10 mouse cellular contexts compared by ENCODE assay signal in genomic region chr12:76376649-76377048, GRCm38 (mm10). TPM values are rescaled to one million over a fixed set of nuclear protein-coding genes. Genes with fewer than 3 reads are reported as not detected.
DNase-seq lines count a peak whose midpoint lies in the region; ATAC-seq and TF ChIP-seq lines count a peak whose summit lies in the region.
"Had no signal": no experiment of that assay in that cellular context is flagged by ENCODE, and none has a peak within 500 bp of the region (broad histone marks: within the 10 kb centered on the region; RNA-seq: fewer than 3 reads in every experiment).

No protein-coding gene starts in this region.

- no peak for ATAC-seq in kidney, postnatal 0 days (replicated peaks; ENCODE audit: low FRiP score, low read depth)
- peak; percentile 45; the same call in 1 of the 2 replicates for ATAC-seq in liver, embryonic 15.5 days (ENCODE audit: insufficient read depth)

- 58% methylated on average over 7 of the region's 7 CpGs for WGBS in kidney, postnatal 0 days
- 22% methylated on average over 7 of the region's 7 CpGs for WGBS in liver, embryonic 15.5 days (ENCODE audit: insufficient replicate concordance)

- H3K36me3 ChIP-seq in kidney, postnatal 0 days (ENCODE audit: insufficient read depth, low read length): no peaks in the 10 kb centered on the region
- H3K36me3 ChIP-seq in liver, embryonic 15.5 days (replicated peaks): no peaks in the 10 kb centered on the region

- peak; percentile 22 for DNase-seq in adrenal gland, adult 2 months
- no peak for DNase-seq in adrenal gland, adult 8-10 months
- DNase-seq in kidney, postnatal 0 days (ENCODE audit: low spot score): peak; percentile 54
- no peak for DNase-seq in kidney, adult 11 months
- DNase-seq in brain, adult 2 months (ENCODE audit: low read depth, low spot score): peak; percentile 56
- peak; percentile 37 to 65 for DNase-seq in thymus, postnatal 10 days (ENCODE audit: low spot score in 2 of 2)
- no peak for DNase-seq in neural tube, embryonic 10.5 days (ENCODE audit: extremely low spot score, low spot score)

- H3K27me3 ChIP-seq in kidney, postnatal 0 days (ENCODE audit: insufficient read depth, low read length): no peaks in the 10 kb centered on the region
- H3K27me3 ChIP-seq in liver, embryonic 15.5 days: no peaks in the 10 kb centered on the region
- H3K27me3 ChIP-seq: heart, embryonic 13.5 days had no signal

- H3K4me1 ChIP-seq in kidney, postnatal 0 days (replicated peaks; ENCODE audit: insufficient read depth, low read length): peaks cover 11% of the 10 kb centered on the region
- H3K4me1 ChIP-seq in liver, embryonic 15.5 days (replicated peaks): peaks cover 82% of the 10 kb centered on the region

- H3K27ac ChIP-seq in kidney, postnatal 0 days: no peak overlapping the region
- H3K27ac ChIP-seq in liver, embryonic 15.5 days (replicated peaks): peak overlapping the region; percentile 77

- H3K4me2 ChIP-seq in kidney, postnatal 0 days (ENCODE audit: low read length): no peak overlapping the region
- peak overlapping the region; percentile 46 for H3K4me2 ChIP-seq in liver, embryonic 15.5 days
- H3K4me2 ChIP-seq: heart, embryonic 13.5 days had no signal

- no peak overlapping the region for H3K9ac ChIP-seq in kidney, postnatal 0 days (ENCODE audit: low read depth, low read length)
- H3K9ac ChIP-seq in liver, embryonic 15.5 days: no peak overlapping the region
- H3K9ac ChIP-seq: heart, embryonic 13.5 days had no signal

- peak; percentile 72 for TF ChIP-seq CTCF in kidney, postnatal 0 days (IDR thresholded peaks at IDR 0.05; ENCODE audit: low read depth)

- H3K4me3 ChIP-seq in kidney, postnatal 0 days (replicated peaks; ENCODE audit: low read depth, low read length): no peak overlapping the region
- H3K4me3 ChIP-seq in liver, embryonic 15.5 days (replicated peaks): no peak overlapping the region
- H3K4me3 ChIP-seq: heart, embryonic 13.5 days had no signal

- H3K9me3 ChIP-seq in kidney, postnatal 0 days (replicated peaks; ENCODE audit: low read length): no peaks in the 10 kb centered on the region
- no peaks in the 10 kb centered on the region for H3K9me3 ChIP-seq in liver, embryonic 15.5 days (replicated peaks)
- H3K9me3 ChIP-seq: heart, embryonic 13.5 days had no signal

RNA-seq across cellular contexts. Expression of gene Zbtb1, which starts 6.6 kb away (rescaled TPM):
- 1 to 10 TPM; 5.0 to 5.5 TPM for total RNA-seq in adrenal gland, adult 2 months (2021)
- 2.3 and 2.4 TPM in 2 replicates for polyA plus RNA-seq in adrenal gland, adult 2 months (2012; rRNA removed)
- total RNA-seq in adrenal gland, adult 8-10 months (2022): 1 to 10 TPM; 5.7 to 7.4 (median 6.7) TPM
- 8.2 and 9.0 TPM in 2 replicates for polyA plus RNA-seq in kidney, postnatal 0 days (2015; fragmentation: Nextera tagmentation; extraction: Ambion mirVana)
- polyA plus RNA-seq in liver, embryonic 15.5 days (2015; fragmentation: Nextera tagmentation; extraction: Ambion mirVana): 3.3 and 3.4 TPM in 2 replicates

RNA-seq across cellular contexts. Expression of gene Zbtb25, which starts 7.2 kb away (rescaled TPM):
- total RNA-seq in adrenal gland, adult 2 months (2021): 1 to 10 TPM; 6.9 to 9.4 TPM
- polyA plus RNA-seq in adrenal gland, adult 2 months (2012; rRNA removed): 4.9 and 6.0 TPM in 2 replicates
- total RNA-seq in adrenal gland, adult 8-10 months (2022): 10 to 100 TPM in 3 of 4 experiments, 1 to 10 TPM in 1; 8.5 to 14.1 (median 10.7) TPM
- polyA plus RNA-seq in kidney, postnatal 0 days (2015; fragmentation: Nextera tagmentation; extraction: Ambion mirVana): 13.0 and 13.2 TPM in 2 replicates
- 5.1 and 6.1 TPM in 2 replicates for polyA plus RNA-seq in liver, embryonic 15.5 days (2015; fragmentation: Nextera tagmentation; extraction: Ambion mirVana)

RNA-seq across cellular contexts. Expression of gene Hspa2, which starts 27.3 kb away (rescaled TPM):
- 10 to 100 TPM; 18.7 to 23.8 TPM for total RNA-seq in adrenal gland, adult 2 months (2021)
- 15.9 and 21.3 TPM in 2 replicates for polyA plus RNA-seq in adrenal gland, adult 2 months (2012; rRNA removed)
- 10 to 100 TPM; 19.1 to 25.6 (median 22.9) TPM for total RNA-seq in adrenal gland, adult 8-10 months (2022)
- polyA plus RNA-seq in kidney, postnatal 0 days (2015; fragmentation: Nextera tagmentation; extraction: Ambion mirVana): 12.4 and 14.6 TPM in 2 replicates
- 1.4 and 1.6 TPM in 2 replicates for polyA plus RNA-seq in liver, embryonic 15.5 days (2015; fragmentation: Nextera tagmentation; extraction: Ambion mirVana)

RNA-seq across cellular contexts. Expression of gene Ppp1r36, which starts 40.7 kb away (rescaled TPM):
- total RNA-seq in adrenal gland, adult 2 months (2021): under 1 TPM; 0.23 to 0.24 TPM
- polyA plus RNA-seq in adrenal gland, adult 2 months (2012; rRNA removed): not detected in 2 replicates
- under 1 TPM; 0.15 to 0.24 (median 0.23) TPM for total RNA-seq in adrenal gland, adult 8-10 months (2022)
- 7.2 and 7.5 TPM in 2 replicates for polyA plus RNA-seq in kidney, postnatal 0 days (2015; fragmentation: Nextera tagmentation; extraction: Ambion mirVana)
- 0.05 and 0.10 TPM in 2 replicates for polyA plus RNA-seq in liver, embryonic 15.5 days (2015; fragmentation: Nextera tagmentation; extraction: Ambion mirVana)
- polyA plus RNA-seq: C2C12 had no signal

RNA-seq across cellular contexts. Expression of gene Akap5, which starts 52.0 kb away (rescaled TPM):
- total RNA-seq in adrenal gland, adult 2 months (2021): under 1 TPM; 0.29 to 0.76 TPM
- polyA plus RNA-seq in adrenal gland, adult 2 months (2012; rRNA removed): 0.07 TPM in 2 replicates
- 1 to 10 TPM in 1 of 4 experiments, under 1 TPM in 3; 0.35 to 1.1 (median 0.63) TPM for total RNA-seq in adrenal gland, adult 8-10 months (2022)
- polyA plus RNA-seq in kidney, postnatal 0 days (2015; fragmentation: Nextera tagmentation; extraction: Ambion mirVana): 0.43 and 0.54 TPM in 2 replicates
- polyA plus RNA-seq in liver, embryonic 15.5 days (2015; fragmentation: Nextera tagmentation; extraction: Ambion mirVana): 0.17 and 0.25 TPM in 2 replicates

Comparison
In these comparisons a context has a peak if more than half of its experiments do, and no peak if none do; other contexts are left out.
1. DNase-seq: peak in adrenal gland, adult 2 months (single experiment), kidney, postnatal 0 days (single experiment), brain, adult 2 months (single experiment) and thymus, postnatal 10 days (2 of 2); none in adrenal gland, adult 8-10 months (single experiment), kidney, adult 11 months (single experiment) and neural tube, embryonic 10.5 days (single experiment).